Mouse (Mus musculus): ENCODE results near the gene Pecam1.
A peak's percentile ranks its signal among the peaks of the same experiment; 100 is the strongest.
"Not testable (repeated sequence)": the region's sequence is repeated elsewhere in the genome, so short reads cannot be mapped to it uniquely, and the experiment has no call there.

Gene Pecam1

DNA sequence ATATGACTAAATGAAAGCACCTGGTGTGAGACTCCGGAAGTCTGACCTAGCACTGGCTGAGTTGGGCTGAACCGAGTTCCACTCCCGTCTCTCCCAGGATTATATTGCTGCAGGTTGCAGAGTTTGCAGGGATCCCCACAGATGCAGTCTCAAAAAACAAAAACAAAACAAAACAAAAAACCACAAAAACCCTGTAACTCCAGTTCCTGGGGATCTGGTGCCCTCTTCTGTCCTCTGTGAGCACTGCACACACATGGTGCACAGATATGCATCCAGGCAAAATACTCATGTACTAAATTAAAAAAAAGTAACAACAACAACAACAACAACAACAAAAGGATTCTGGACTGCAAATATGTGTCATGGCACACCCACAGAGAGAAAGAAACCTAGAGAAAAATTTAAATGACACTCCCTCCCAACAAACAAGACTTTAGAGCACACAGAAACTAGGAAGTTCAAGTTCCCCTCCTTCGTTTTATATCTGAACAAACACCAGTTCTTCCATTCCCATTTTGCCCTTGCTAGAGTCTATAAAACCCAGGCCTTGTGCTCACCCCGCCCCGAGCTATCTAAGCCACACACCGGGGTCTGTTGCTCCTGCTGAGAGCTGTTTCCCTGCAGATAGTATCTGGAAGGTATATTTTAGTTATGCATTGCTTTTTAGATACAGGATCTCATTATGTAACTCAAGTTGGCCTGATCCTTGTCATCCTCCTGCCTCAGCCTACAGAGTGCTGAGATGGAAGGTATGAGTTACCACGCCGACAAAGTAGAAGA, 20.0 kb upstream of the Pecam1 start:
- DNase-seq: peak; percentile 77 to 80

DNA sequence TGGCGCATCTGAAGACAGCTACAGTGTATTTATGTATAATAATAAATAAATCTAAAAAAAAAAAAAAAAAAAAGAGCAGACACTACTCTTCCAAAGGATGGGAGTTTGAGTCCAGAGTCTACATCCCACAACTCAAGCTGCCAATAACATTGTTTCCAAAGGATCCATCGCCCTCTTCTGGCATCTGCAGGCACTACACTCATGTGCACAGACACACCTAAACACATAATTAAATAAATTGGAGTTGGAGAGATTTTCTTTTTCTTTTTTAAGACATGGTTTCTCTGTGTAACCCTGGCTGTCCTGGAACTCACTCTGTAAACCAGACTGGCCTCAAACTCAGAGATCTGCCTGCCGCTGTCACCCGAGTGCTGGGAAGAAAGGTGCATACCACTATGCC, 17.1 kb upstream of the Pecam1 start:
- DNase-seq: peak in 1 of 2 experiments; percentile 60

DNA sequence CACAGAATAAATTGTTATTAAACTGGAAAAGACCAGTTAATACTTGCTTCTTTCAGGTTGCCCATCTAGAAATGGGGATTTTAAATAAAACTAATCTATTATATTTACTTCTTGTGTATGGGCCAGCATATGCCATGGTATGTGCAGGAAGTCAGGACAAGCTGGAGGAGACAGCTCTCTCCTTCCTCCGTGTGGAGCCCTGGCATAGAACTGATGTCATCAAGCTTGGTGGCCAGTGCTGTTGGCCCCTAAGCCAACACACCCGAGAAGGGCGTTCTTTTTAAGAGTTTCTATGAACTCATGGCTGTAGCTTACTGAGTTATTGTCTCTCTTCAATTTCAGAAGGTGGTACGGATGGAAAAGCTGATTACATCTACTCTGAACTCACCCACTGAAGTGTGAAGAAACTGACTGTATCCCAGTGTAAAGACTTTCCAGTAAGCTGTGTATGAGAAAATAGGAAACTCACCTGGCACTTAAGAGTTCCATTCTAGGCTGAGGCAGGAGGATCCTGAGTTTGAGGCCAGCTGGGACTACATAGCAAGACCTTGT, 16.3 kb upstream of the Pecam1 start:
- DNase-seq: no peak

DNA sequence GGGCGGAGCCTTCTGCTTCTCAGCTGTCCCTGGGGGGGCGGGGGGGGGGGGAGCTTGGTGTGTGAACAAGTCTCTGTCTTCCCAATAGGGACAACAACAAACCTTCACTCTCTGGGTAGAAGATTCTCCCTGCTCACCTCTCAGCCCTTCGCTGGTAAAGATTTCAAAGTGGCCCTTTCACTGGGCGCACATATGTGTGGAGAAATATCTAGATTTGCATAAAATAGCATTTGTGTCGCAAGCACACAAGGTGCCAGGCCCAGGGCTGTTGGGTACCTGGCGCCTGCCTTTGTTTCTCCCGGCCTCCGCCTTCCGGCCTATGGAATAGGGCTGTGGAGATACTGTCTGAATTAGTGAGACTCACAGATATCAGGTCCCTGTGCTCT, 12.4 kb upstream of the Pecam1 start:
- DNase-seq: peak in 1 of 2 experiments; percentile 62

DNA sequence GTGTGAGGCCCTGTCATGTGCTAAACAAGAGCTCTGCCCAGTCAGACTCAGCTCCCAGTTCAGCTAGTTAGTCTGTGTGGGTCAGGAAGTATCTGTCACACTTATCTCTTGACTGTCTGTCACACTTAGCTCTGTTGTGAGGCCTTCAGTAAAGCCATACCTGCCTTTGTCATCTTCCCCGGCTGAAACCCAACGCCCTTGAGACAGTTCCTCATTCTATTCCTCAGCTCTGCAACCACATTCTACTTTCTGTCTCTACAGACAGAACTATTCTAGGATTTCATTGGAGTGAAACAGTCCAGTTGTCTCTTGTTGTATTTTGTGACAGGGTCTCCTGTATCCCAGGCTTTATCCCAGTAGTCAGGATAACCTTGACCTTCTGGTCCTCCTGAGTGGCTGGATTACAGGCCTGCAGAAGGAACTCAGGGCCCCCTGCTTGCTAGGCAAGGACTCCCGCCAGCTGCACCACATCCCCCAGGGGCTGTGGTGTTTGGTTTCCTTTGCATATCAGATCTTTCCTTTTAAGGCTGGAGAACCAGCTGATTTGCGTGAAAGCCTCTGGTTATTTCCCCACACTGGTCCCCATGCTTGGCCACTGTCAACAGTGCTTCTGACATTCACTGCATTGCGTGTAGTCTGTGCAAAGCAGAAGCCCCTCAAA, 11.8 kb upstream of the Pecam1 start:
- peak; percentile 85 to 86 for DNase-seq

DNA sequence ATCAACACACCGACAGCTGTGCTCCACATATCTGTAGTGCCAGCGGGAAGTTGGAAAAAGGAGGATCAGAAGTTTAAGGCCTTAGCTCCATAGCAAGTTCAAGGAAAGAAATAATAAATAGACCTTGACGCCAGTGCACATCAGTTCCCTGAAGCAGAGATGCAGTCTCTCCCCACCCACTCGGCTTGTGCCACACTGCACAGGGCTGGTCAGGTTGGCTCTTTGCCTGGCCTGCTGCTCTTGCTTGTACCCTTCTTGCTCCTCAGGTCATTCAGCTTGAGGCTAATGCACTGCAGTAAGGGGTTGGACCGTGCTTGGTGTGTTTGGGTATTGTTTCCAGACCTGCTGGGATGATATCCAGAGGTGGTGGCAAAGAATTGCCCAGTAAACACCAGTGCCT, 10.1 kb upstream of the Pecam1 start:
- no peak for DNase-seq

DNA sequence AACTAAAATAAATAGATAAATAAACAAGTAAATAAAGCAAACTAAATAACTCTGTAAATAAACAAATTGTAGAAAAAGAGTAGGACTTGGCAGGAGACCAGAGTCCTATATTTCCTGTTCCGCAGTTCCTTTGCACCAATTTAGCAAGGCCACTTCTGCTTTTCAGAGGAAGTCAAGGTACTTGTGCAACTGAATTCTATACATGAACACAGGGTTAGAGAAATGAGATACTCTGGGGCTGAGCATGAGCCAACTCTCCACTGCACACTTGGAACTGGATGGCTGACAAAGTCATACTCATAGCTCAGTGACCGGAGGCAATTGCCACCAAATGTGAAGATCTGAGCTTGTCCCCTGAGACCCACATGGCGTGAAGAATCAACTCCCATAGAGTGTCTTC, 8.6 kb upstream of the Pecam1 start:
- DNase-seq: peak; percentile 61 to 64

DNA sequence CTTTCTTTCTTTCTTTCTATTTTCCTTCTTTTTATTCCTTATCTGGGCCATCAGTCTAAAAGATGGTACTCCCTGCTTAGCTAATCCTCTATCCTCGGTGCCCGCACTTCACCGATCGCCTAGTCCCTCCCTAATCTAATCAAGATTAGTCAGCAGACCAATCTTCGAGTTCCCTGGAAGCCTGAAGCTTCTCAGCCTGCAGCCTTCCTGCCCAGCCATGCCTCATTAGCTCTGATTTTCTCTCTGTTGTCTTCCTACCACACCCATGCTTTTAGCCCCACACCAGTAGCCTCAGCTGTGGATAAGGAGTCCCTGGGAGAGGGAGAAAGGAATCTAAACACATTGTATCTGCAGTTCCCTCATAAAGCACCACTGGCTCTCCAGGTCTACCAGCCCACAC, 5.2 kb upstream of the Pecam1 start:
- no peak for DNase-seq

DNA sequence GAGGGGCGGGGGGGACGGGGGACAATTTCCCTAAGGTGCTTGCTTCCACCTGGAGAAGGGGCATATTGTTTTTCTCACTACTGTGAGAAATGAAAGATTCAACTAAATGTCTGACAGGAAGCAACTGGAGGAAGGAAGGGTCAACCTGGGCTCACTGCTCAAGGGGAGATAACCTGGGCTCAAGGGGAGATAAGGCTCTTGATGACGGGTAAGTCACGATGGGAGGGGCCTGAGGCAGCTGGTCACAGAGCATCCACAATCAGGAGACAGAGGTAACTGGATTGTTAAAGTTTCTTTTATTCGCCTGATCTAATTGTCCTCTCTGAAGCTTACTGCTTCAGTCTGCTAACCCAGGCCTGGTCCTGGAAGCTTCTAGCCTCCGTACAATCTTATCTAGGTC, 2.9 kb upstream of the Pecam1 start:
- DNase-seq: no peak

DNA sequence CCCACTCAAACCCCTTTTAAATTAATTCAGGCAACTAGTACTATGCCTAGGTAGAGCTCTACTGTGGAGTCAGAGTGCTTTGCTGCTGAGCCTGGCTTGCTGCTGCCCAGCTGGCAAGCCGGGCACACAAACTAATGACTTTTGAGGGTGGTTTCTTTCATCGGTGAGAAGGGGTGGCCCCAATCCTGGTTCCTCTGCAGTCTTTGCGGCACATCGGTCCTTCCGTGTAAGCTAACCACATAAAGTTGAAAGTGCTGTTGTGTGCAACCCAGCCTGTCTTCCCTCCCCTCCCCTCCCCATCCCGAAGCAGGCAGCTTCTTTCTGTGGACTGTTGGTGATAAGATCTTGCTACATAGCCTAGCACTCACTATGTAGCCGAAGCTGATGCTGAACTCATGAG, 1.7 kb upstream of the Pecam1 start:
- peak; percentile 69 to 72 for DNase-seq

DNA sequence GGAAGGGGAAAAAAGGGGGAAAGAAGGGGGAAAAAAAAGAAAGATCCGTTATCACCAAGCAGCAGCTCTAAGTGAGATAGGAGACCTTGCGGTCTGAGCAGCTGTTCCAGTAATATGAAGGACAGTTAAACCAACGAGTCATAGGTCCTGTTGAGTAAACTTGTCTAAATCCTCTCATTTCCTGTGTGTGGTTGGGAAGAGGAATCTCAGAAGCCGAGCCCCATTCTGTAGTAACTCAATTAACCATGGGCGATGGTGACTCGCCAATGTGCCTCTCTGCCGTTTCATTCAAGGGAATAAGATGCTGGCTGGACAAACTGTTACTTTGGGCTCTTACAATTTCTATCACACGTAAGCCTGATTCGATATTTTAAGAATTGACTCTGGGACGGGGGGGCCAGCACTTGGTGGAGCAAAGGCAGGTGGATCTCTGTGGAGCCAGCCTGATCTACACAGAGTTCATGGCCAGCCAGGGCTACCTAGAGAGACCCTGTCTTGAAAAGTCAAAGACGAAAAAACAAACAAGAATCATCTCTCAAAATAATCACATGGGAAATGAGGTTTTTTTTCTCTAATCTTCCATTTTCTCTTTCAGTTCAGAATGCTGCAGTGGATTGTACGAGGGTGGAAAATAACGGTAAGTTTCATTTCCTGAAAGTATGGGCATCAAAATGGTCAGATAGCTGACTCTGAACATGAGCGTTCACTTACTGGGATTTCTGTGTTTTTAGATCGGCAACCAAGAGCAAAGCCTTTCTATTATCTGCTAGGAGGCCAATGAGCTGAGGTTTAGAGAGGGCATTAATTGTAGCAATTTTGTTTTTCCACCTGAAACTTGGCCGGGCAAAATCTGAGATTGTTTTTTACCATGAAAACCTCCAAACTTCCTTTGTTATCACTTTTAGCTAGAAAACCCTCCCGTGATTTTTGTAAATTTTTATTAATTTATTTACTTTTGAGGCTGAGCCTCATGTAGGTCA, 901 bp upstream of the Pecam1 start, which contains the start of gene Milr1:
Milr1 (plus strand) TSS at position 188 of the 980 bp plus-strand sequence.
- peak; percentile 51 to 61 for DNase-seq

DNA sequence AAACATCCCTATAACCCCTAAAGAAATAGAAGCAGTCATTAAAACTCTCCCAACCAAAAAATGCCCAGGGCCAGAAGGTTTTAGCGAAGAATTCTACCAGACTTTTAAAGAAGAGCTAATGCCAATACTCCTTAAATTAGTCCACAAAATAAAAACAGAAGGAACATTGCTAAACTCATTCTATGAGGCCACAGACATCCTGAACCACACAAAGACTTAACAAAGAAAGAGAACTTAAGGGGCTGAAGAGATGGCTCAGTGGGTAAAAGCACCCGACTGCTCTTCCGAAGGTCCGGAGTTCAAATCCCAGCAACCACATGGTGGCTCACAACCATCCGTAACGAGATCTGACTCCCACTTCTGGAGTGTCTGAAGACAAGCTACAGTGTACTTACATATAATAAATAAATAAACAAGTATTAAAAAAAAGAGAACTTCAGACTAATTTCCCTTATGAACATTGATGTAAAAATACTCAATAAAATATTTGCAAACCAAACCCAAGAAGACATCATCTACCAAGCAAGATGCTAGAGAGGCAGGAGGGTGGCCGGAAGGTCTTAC, 789 bp downstream of the Pecam1 start:
- DNase-seq: not testable (repeated sequence)

DNA sequence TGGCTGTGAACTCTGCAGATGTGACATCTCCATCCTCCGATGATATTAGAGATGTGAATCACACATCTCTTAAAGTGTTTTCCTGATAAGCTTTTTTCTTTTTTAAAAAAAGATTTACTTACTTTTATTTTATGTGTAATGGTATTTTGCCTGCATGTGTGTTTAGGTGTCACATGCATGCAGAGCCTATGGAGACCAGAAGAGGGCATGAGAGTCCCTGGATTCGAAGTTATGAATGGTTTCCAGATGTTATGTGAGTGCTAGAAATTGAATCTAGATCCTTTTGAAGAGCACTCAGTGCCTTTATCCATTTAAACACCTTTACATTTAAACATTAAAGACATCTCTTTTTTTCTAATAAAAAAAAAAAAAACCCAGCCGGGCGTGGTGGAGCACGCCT, 5.5 kb downstream of the Pecam1 start:
- peak; percentile 32 to 51 for DNase-seq

DNA sequence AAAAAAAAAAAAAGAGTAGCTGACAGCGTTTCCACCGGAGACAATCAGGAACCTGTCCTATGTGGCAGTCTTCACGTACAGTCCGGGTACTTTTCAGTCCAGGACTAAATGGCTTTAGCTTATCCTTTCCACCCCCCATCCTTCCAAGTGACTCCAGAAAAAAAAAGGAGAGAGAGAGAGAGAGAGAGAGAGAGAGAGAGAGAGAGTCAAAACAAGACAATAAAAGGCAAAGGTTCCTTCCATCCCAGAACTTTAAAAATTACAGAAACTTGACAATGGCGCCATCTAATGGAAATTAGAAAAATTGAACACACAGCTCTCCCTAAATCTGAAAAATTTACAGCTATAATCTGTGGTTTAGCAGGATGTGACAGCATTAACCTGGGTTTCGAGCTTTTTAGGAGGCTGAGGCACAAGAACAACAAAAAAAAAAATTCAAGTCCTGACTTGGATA, 8.0 kb downstream of the Pecam1 start:
- no peak for DNase-seq

DNA sequence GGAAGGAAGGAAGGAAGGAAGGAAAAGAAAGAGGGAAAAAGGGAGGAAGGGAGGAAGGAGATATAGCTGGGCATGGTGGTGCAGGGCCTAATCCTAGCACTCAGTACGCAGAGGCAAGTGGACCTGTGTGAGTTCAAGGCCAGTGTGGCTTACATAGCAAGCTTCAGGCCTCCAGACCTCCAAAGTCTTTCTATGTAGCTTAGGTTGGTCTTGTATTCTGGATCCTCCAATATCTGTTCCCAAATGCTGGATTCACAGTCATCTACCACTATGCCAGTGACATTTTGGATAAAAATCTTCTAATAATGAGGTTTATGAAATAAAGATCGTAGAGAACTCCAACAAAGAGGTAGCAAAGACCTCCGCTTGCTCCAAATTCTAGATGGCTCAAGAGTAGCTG, 8.6 kb downstream of the Pecam1 start:
- no peak for DNase-seq

DNA sequence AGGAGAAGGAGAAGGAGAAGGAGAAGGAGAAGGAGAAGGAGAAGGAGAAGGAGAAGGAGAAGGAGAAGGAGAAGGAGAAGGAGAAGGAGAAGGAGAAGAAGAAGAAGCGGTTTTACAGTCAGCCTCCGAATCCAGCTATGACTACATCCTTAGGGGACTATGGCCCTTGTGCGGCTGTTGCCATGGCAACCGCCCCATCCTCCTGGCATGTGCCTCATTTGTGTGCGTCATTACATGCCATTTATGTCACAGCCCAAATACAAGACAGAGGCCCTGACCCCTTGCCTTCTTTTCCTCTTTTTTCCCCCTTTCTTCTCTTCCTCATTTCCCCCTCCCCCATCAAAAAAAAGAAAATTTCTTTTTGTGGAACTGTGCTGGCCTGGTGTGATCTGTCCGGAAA, 9.2 kb downstream of the Pecam1 start:
- no peak for DNase-seq

DNA sequence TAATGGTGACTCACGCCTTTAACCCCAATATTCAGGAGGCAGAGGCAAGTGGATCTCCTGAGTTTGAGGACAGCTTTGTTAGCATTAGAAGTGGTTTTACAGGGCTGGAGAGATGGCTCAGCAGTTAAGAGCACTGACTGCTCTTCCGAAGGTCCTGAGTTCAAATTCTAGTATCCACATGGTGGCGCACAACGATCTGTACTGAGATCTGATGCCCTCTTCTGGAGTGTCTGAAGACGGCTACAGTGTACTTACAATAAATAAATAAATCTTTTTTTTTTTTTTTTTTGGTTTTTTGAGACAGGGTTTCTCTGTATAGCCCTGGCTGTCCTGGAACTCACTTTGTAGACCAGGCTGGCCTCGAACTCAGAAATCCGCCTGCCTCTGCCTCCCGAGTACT, 9.7 kb downstream of the Pecam1 start:
- not testable (repeated sequence) for DNase-seq

DNA sequence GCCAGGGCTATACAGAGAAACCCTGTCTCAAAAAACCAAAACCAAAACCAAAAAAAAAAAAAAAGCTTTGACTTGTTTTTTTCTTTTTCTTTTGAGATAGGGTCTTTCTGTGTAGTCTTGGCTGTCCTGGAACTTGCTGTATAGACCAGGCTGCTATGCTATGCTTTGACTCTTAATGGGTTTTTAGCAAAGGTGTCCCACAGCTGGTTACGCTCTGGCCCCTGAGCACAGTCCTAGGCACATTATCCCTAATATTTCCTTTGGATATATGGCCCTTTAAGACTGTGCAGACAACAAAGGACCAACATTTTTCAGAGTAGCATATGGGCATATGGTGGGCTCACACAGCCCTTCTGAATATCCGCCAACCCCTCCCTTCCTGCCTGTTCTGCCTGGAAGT, 11.3 kb downstream of the Pecam1 start:
- no peak for DNase-seq

DNA sequence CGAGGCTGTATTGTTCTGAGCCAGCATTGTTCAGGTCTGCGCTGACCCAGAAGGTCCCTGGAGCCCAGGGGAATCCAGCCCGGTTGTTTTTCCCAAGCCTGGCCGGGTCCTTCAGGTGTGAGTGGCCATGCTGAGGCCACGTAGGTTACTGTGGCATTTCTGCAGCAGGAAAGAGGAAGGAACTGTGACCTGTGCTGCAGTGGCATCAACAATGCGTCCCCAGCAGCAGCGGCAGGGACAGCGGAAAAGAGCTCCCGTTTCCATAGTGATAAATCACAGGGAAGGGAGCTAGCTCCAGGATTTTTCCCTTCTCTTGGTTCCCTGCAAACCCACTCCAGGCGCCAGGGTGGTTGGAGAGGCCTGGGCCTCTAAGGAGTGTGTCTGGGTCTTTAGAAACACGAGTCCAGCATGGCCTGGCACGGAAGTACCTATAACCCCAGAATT, 13.2 kb downstream of the Pecam1 start:
- DNase-seq: no peak

DNA sequence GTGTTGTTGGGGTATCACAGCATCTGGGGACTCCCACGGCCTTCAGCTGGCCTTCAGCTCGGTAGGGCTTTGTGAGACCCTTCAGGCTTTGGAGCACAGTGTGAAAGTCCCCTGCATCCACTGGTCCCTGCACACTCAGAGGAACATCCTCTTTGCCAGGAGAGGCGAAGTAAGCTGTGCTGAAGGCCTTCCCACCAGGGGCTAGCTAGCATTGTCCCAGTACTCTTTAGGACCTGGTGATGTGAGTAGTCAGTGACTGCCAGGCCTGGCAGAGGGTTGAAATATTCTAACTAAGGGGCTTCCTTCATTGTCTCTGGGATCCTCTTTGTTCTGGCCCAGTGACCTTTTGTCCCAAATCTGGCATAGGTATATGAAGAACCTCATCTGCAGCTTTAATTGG, 13.8 kb downstream of the Pecam1 start:
- DNase-seq: no peak

DNA sequence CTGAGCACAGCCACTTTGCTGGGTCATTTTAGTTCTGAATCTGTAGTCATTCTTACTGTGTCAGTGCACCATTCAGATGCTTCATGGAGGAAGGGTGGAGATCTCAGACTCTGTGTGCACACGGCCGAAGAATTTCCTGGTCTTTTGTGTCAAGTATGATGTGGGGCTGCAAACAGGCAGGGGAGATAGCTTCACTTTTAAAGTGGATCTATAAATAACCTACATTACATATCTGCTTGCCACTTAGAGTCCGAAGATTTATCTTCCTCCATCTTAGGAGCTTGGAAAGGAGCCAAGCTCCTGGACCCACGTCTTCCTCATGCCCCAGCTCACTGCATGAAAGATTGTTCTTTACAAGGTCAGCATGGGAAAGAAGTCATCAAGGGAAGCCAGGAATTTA, 19.7 kb downstream of the Pecam1 start:
- DNase-seq: no peak

DNA sequence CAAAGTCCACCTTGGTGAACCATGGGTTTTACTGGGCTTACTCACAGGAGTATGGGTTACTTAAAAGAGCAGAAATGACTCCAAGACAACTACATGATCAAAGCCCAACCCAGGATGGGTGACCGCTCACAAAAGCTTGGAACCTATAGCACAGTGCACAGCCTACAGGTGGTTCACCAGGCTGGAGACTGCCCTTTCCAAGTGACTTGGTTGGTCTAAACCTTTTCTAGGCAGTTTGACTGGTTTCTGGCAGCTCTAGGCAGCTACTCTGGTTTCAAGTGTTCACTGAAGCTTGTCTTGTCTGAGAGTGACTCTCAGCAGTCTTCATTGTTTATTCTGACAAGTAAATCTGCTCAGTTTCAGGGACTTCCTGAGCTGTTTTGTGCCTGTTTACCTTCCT, 20.8 kb downstream of the Pecam1 start:
- no peak for DNase-seq
